35 mouse cellular contexts compared by ENCODE assay signal in the genomic region with DNA sequence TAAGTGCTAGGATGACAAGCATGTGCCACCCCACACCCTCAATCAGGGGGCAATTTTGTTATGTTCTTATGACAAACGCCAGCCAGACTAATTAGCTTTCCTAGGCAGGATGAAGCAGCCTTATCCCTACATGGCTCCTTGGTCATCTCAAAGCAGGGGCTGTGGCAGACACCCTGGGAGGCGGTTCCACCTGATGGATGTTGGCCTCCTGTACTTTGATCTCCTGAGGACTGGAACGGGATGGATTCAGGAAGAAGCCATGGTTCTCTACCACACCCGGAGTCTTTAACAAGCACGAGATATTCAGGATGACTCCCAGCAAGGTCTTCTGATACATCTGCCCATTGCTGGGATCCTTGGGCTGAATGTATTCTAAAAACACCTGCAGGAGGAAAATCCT. TPM values are rescaled to one million over a fixed set of nuclear protein-coding genes. Genes with fewer than 3 reads are reported as not detected.
"Had no signal": no experiment of that assay in that cellular context is flagged by ENCODE, and none has a peak within 500 bp of the region (broad histone marks: within the 10 kb centered on the region; RNA-seq: fewer than 3 reads in every experiment).

No protein-coding gene starts in this region.

- H3K9me3 ChIP-seq: forebrain, embryonic 15.5 days; heart, embryonic 13.5 days; heart, embryonic 15.5 days; hindbrain, embryonic 13.5 days; hindbrain, embryonic 15.5 days; limb, embryonic 13.5 days; limb, embryonic 15.5 days; liver, embryonic 12.5 days had no signal

- H3K4me3 ChIP-seq: forebrain, embryonic 15.5 days; heart, adult 2 months; heart, embryonic 13.5 days; heart, embryonic 15.5 days; hindbrain, embryonic 13.5 days; hindbrain, embryonic 15.5 days; limb, embryonic 13.5 days; limb, embryonic 15.5 days; liver, embryonic 12.5 days had no signal

- H3K27me3 ChIP-seq: forebrain, embryonic 15.5 days; heart, embryonic 13.5 days; heart, embryonic 15.5 days; hindbrain, embryonic 13.5 days; hindbrain, embryonic 15.5 days; limb, embryonic 13.5 days; limb, embryonic 15.5 days; liver, embryonic 12.5 days had no signal

- H3K27ac ChIP-seq: forebrain, embryonic 15.5 days; heart, adult 2 months; heart, embryonic 13.5 days; heart, embryonic 15.5 days; hindbrain, embryonic 13.5 days; hindbrain, embryonic 15.5 days; hindbrain, postnatal 0 days; limb, embryonic 13.5 days; limb, embryonic 15.5 days; liver, embryonic 12.5 days; liver, embryonic 14.5 days had no signal

- DNase-seq: forebrain, postnatal 0 days; gastrocnemius, postnatal 14 days; gastrocnemius, postnatal 36 days; heart, adult 11 months; heart, adult 2 months; heart, postnatal 14 days; heart, postnatal 36 days; layer of hippocampus, adult 9-11 months; layer of hippocampus, postnatal 36 days; left cerebral cortex, postnatal 4 days had no signal

- H3K4me2 ChIP-seq: forebrain, embryonic 15.5 days; heart, embryonic 11.5 days; heart, embryonic 13.5 days; heart, embryonic 15.5 days; hindbrain, embryonic 13.5 days; hindbrain, embryonic 15.5 days; limb, embryonic 13.5 days; limb, embryonic 15.5 days; liver, embryonic 12.5 days had no signal

- ATAC-seq: forebrain, embryonic 15.5 days; forebrain, postnatal 0 days; hindbrain, postnatal 0 days; liver, embryonic 12.5 days had no signal

- H3K4me1 ChIP-seq: forebrain, embryonic 15.5 days; heart, embryonic 13.5 days; heart, embryonic 15.5 days; hindbrain, embryonic 13.5 days; hindbrain, embryonic 15.5 days; limb, embryonic 13.5 days; limb, embryonic 15.5 days; liver, embryonic 12.5 days had no signal

- H3K9ac ChIP-seq: forebrain, embryonic 15.5 days; forebrain, postnatal 0 days; heart, embryonic 13.5 days; heart, embryonic 15.5 days; hindbrain, embryonic 13.5 days; hindbrain, embryonic 15.5 days; limb, embryonic 13.5 days; limb, embryonic 15.5 days; liver, embryonic 12.5 days; liver, embryonic 14.5 days had no signal

RNA-seq across cellular contexts. Expression of gene Cd3g, which starts 32.4 kb away (rescaled TPM):
- total RNA-seq: forebrain, postnatal 0 days; gastrocnemius, adult 18-20 months; gastrocnemius, adult 8-10 months; heart, postnatal 36 days; hindbrain, postnatal 0 days; layer of hippocampus, adult 18-20 months; layer of hippocampus, postnatal 14 days; layer of hippocampus, postnatal 36 days; left cerebral cortex, adult 18-20 months; left cerebral cortex, adult 8-10 months; left cerebral cortex, postnatal 10 days; left cerebral cortex, postnatal 25 days; left cerebral cortex, postnatal 4 days had no signal
- polyA plus RNA-seq: forebrain, embryonic 15.5 days; forebrain, postnatal 0 days; heart, embryonic 11.5 days; heart, postnatal 0 days; hindbrain, embryonic 11.5 days; hindbrain, embryonic 13.5 days; hindbrain, embryonic 15.5 days; hindbrain, postnatal 0 days; liver, embryonic 12.5 days had no signal

RNA-seq across cellular contexts. Expression of gene Cd3d, which starts 33.8 kb away (rescaled TPM):
- total RNA-seq: forebrain, postnatal 0 days; gastrocnemius, adult 18-20 months; gastrocnemius, adult 8-10 months; hematopoietic stem cell, adult 5-6 weeks; hindbrain, postnatal 0 days; layer of hippocampus, adult 18-20 months; layer of hippocampus, adult 8-10 months; layer of hippocampus, postnatal 14 days; layer of hippocampus, postnatal 36 days; left cerebral cortex, adult 18-20 months; left cerebral cortex, adult 8-10 months; left cerebral cortex, postnatal 10 days; left cerebral cortex, postnatal 25 days; left cerebral cortex, postnatal 4 days had no signal
- polyA plus RNA-seq: forebrain, embryonic 15.5 days; forebrain, postnatal 0 days; heart, embryonic 11.5 days; heart, postnatal 0 days; hindbrain, embryonic 11.5 days; hindbrain, embryonic 13.5 days; hindbrain, embryonic 15.5 days; intestine, embryonic 14.5 days; limb, embryonic 11.5 days; limb, embryonic 13.5 days; liver, embryonic 12.5 days had no signal
